33 mouse cellular contexts compared by ENCODE assay signal in the genomic region with DNA sequence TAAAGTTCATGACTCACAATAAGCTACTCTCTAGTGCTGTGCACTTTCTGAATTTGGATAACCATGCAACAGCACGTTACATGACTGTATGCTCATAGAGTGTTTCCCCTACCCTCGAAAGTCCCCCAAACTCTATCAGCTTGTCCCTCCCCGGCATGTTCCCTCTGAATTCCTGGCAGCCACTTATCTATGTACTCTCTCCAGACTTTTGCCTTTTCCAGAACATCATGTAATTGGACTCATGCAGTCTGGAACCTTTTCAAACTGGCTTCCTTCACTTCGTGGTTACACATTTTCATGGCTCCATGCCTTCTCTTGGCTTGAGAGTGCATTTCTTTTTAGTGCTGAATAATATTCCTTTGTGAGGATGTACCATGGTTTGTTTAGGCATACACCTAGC.
A peak's percentile ranks its signal among the peaks of the same experiment; 100 is the strongest.
DNase-seq lines count a peak whose midpoint lies in the region; ATAC-seq and TF ChIP-seq lines count a peak whose summit lies in the region.
"Had no signal": no experiment of that assay in that cellular context is flagged by ENCODE, and none has a peak within 500 bp of the region (broad histone marks: within the 10 kb centered on the region; RNA-seq: fewer than 3 reads in every experiment).

No protein-coding gene starts in this region.

- WGBS in forebrain, postnatal 0 days: 55% methylated on average over 4 of the region's 4 CpGs
- WGBS in forebrain, embryonic 16.5 days: 63% methylated on average over 4 of the region's 4 CpGs
- 64% methylated on average over 4 of the region's 4 CpGs for WGBS in liver, adult 2 months

- H3K27ac ChIP-seq in forebrain, postnatal 0 days (ENCODE audit: low read depth, low read length): no peak overlapping the region
- no peak overlapping the region for H3K27ac ChIP-seq in forebrain, embryonic 16.5 days (ENCODE audit: low read length)
- no peak overlapping the region for H3K27ac ChIP-seq in liver, adult 2 months (replicated peaks; ENCODE audit: insufficient read depth, low read depth, low read length)
- H3K27ac ChIP-seq: embryonic facial prominence, embryonic 12.5 days; heart, embryonic 15.5 days; hindbrain, embryonic 12.5 days; hindbrain, postnatal 0 days; intestine, embryonic 15.5 days; left cerebral cortex, adult 2 months; limb, embryonic 13.5 days; liver, embryonic 13.5 days; stomach, embryonic 15.5 days had no signal

- TF ChIP-seq CTCF in forebrain, postnatal 0 days (IDR thresholded peaks at IDR 0.05; ENCODE audit: low read depth): no peak
- no peak for TF ChIP-seq CTCF in liver, adult 2 months (IDR thresholded peaks at IDR 0.05; ENCODE audit: low read depth, low read length)
- TF ChIP-seq CTCF in brain, embryonic 14.5 days (IDR thresholded peaks at IDR 0.05; ENCODE audit: borderline replicate concordance, extremely low read depth, insufficient read depth, insufficient read length): no peak

- ATAC-seq in forebrain, postnatal 0 days: peak; percentile 10; the same call in 1 of the 2 replicates
- ATAC-seq in forebrain, embryonic 16.5 days: no peak
- ATAC-seq: forebrain, embryonic 14.5 days; hindbrain, postnatal 0 days; intestine, embryonic 15.5 days; midbrain, embryonic 16.5 days had no signal

- peak; percentile 72 for DNase-seq in forebrain, postnatal 0 days
- DNase-seq in liver, adult 2 months (ENCODE audit: extremely low read depth, low read depth, low spot score): peak; percentile 21
- no peak for DNase-seq in liver
- peak; percentile 42 for DNase-seq in brain, embryonic 14.5 days (ENCODE audit: low read depth)
- peak; percentile 11 for DNase-seq in heart, postnatal 25 days (ENCODE audit: low spot score)
- no peak for DNase-seq in left cerebral cortex, adult 18-20 months (ENCODE audit: low spot score in 2 of 2)
- DNase-seq in frontal cortex, postnatal 14 days (ENCODE audit: low spot score in 2 of 2): no peak
- DNase-seq: adrenal gland, postnatal 10 days; cerebellum, adult 11-12 months; cerebellum, adult 9-11 months; embryo, embryonic 11 days; gastrocnemius, postnatal 10 days; kidney, adult 8-10 months; kidney, postnatal 10 days; liver, embryonic 13.5 days; lung, adult 18-20 months; lung, postnatal 36 days; right cerebral cortex, postnatal 25 days; thymus, adult 18-20 months; thymus, postnatal 36 days had no signal

- no peaks in the 10 kb centered on the region for H3K9me3 ChIP-seq in forebrain, postnatal 0 days (ENCODE audit: low read length)
- H3K9me3 ChIP-seq in forebrain, embryonic 16.5 days (ENCODE audit: control insufficient read depth, low read length): no peaks in the 10 kb centered on the region
- H3K9me3 ChIP-seq: embryonic facial prominence, embryonic 12.5 days; heart, embryonic 15.5 days; hindbrain, embryonic 12.5 days; intestine, embryonic 15.5 days; limb, embryonic 13.5 days; liver, embryonic 13.5 days; stomach, embryonic 15.5 days had no signal

- no peak for TF ChIP-seq POLR2A in liver, adult 2 months (IDR thresholded peaks at IDR 0.05; ENCODE audit: extremely low read depth, insufficient read depth, low read length)
- no peak for TF ChIP-seq POLR2A in brain, embryonic 14.5 days (IDR thresholded peaks at IDR 0.05; ENCODE audit: borderline replicate concordance, extremely low read depth, insufficient read depth, insufficient read length, poor library complexity, severe bottlenecking)

- intact Hi-C loops in heart, postnatal 25 days (cut with DNase I): no loop called here

- H3K4me2 ChIP-seq in forebrain, postnatal 0 days (ENCODE audit: low read depth): no peak overlapping the region
- H3K4me2 ChIP-seq in forebrain, embryonic 16.5 days (ENCODE audit: low read length): no peak overlapping the region
- H3K4me2 ChIP-seq: embryonic facial prominence, embryonic 12.5 days; heart, embryonic 15.5 days; hindbrain, embryonic 12.5 days; intestine, embryonic 15.5 days; limb, embryonic 13.5 days; liver, embryonic 13.5 days; midbrain, embryonic 11.5 days; stomach, embryonic 15.5 days had no signal

- no peak overlapping the region for H3K4me3 ChIP-seq in forebrain, postnatal 0 days (ENCODE audit: low read depth, low read length)
- no peak overlapping the region for H3K4me3 ChIP-seq in forebrain, embryonic 16.5 days (replicated peaks; ENCODE audit: low read length)
- no peak overlapping the region for H3K4me3 ChIP-seq in liver, adult 2 months (ENCODE audit: insufficient read depth, low read depth, low read length)
- H3K4me3 ChIP-seq: embryonic facial prominence, embryonic 12.5 days; heart, embryonic 15.5 days; hindbrain, embryonic 12.5 days; intestine, embryonic 15.5 days; left cerebral cortex, adult 2 months; limb, embryonic 13.5 days; liver, embryonic 13.5 days; stomach, embryonic 15.5 days had no signal

- H3K79me2 ChIP-seq in liver, adult 2 months (ENCODE audit: control insufficient read depth, insufficient read depth, low read length): no peaks in the 10 kb centered on the region

- H3K36me3 ChIP-seq in forebrain, postnatal 0 days (ENCODE audit: insufficient read depth): no peaks in the 10 kb centered on the region
- H3K36me3 ChIP-seq in forebrain, embryonic 16.5 days (ENCODE audit: control insufficient read depth, insufficient read depth): no peaks in the 10 kb centered on the region
- H3K36me3 ChIP-seq in liver, adult 2 months (ENCODE audit: control insufficient read depth, insufficient read depth, low read length): no peaks in the 10 kb centered on the region
- H3K36me3 ChIP-seq: embryonic facial prominence, embryonic 12.5 days; heart, embryonic 15.5 days; hindbrain, embryonic 12.5 days; intestine, embryonic 15.5 days; limb, embryonic 13.5 days; liver, embryonic 13.5 days; stomach, embryonic 15.5 days had no signal

- H3K9ac ChIP-seq in forebrain, postnatal 0 days: no peak overlapping the region
- H3K9ac ChIP-seq in forebrain, embryonic 16.5 days (replicated peaks; ENCODE audit: low read depth, low read length): no peak overlapping the region
- no peak overlapping the region for H3K9ac ChIP-seq in liver, adult 2 months (ENCODE audit: low read depth, low read length)
- H3K9ac ChIP-seq: embryonic facial prominence, embryonic 12.5 days; heart, embryonic 15.5 days; hindbrain, embryonic 12.5 days; intestine, embryonic 15.5 days; limb, embryonic 13.5 days; liver, embryonic 13.5 days; stomach, embryonic 15.5 days had no signal

- no peaks in the 10 kb centered on the region for H3K27me3 ChIP-seq in forebrain, postnatal 0 days (ENCODE audit: insufficient read depth, low read length)
- no peaks in the 10 kb centered on the region for H3K27me3 ChIP-seq in forebrain, embryonic 16.5 days (replicated peaks; ENCODE audit: control insufficient read depth, insufficient read depth, low read length)
- H3K27me3 ChIP-seq in liver, adult 2 months (ENCODE audit: control insufficient read depth, insufficient read depth, low read length): no peaks in the 10 kb centered on the region
- H3K27me3 ChIP-seq: CH12.LX; embryonic facial prominence, embryonic 12.5 days; heart, embryonic 15.5 days; hindbrain, embryonic 12.5 days; intestine, embryonic 15.5 days; liver, embryonic 13.5 days; stomach, embryonic 15.5 days had no signal

- H3K4me1 ChIP-seq in forebrain, postnatal 0 days (ENCODE audit: insufficient read depth): no peaks in the 10 kb centered on the region
- peaks cover 8% of the 10 kb centered on the region for H3K4me1 ChIP-seq in forebrain, embryonic 16.5 days (replicated peaks; ENCODE audit: control insufficient read depth, insufficient read depth, low read length)
- no peaks in the 10 kb centered on the region for H3K4me1 ChIP-seq in liver, adult 2 months (ENCODE audit: control insufficient read depth, insufficient read depth, low read length)
- H3K4me1 ChIP-seq: heart, embryonic 15.5 days; intestine, embryonic 15.5 days; liver, embryonic 13.5 days; stomach, embryonic 15.5 days had no signal

Comparison
In these comparisons a context has a peak if more than half of its experiments do, and no peak if none do; other contexts are left out.
1. DNase-seq: peak in forebrain, postnatal 0 days (single experiment), liver, adult 2 months (single experiment), brain, embryonic 14.5 days (single experiment) and heart, postnatal 25 days (single experiment); none in liver (single experiment), left cerebral cortex, adult 18-20 months (0 of 2) and frontal cortex, postnatal 14 days (0 of 2).